14 mouse cellular contexts compared by ENCODE assay signal in the genomic region with DNA sequence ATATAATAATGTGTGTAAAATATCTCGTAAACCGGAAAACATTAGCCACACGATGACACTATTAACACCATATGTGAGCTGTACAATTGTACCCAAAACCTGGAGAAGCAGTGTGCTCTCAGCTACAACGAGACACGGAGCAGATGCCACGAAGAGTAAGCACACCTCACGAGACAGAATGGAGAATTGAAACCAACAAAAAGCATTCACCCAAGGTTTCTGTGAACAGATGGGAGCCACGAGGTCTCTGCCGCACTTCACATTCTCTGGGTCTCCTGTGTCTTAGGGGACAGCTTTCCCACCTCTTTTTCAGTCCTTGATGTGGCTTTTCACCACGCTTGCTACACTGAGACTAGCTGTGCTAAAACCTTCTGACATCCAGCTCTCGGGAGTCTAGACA.
DNase-seq lines count a peak whose midpoint lies in the region.
"Had no signal": no experiment of that assay in that cellular context is flagged by ENCODE, and none has a peak within 500 bp of the region (broad histone marks: within the 10 kb centered on the region; RNA-seq: fewer than 3 reads in every experiment).

No protein-coding gene starts in this region.

- DNase-seq in cerebellum, postnatal 10 days: peak; percentile 7 to 17
- no peak for DNase-seq in cerebellum, adult 11 months
- peak; percentile 17 to 26 for DNase-seq in frontal cortex, postnatal 36 days (ENCODE audit: low spot score in 2 of 2)
- no peak for DNase-seq in frontal cortex, postnatal 10 days (ENCODE audit: low spot score in 2 of 2)
- DNase-seq in retina, postnatal 1 day: peak; percentile 9
- DNase-seq in retina, embryonic 14.5 days (ENCODE audit: low spot score): no peak
- no peak for DNase-seq in ovary, postnatal 10 days (ENCODE audit: low spot score)
- DNase-seq: adrenal gland, postnatal 14 days; cerebellum, adult 18-20 months; heart, adult 11 months; liver, postnatal 0 days; lung, postnatal 10 days; midbrain, embryonic 14.5 days; thymus, postnatal 14 days had no signal

Comparison
In these comparisons a context has a peak if more than half of its experiments do, and no peak if none do; other contexts are left out.
1. DNase-seq: peak in cerebellum, postnatal 10 days (2 of 2), frontal cortex, postnatal 36 days (2 of 2) and retina, postnatal 1 day (single experiment); none in cerebellum, adult 11 months (single experiment), frontal cortex, postnatal 10 days (0 of 2), retina, embryonic 14.5 days (single experiment) and ovary, postnatal 10 days (single experiment).